Mouse (Mus musculus) cortical plate, adult 2 months (tissue): ENCODE results near the gene Lingo4. TPM values are rescaled to one million over a fixed set of nuclear protein-coding genes. Genes with fewer than 3 reads are reported as not detected.

Experiments used
- H3K27ac ChIP-seq: fragments of 200-500 bp; 2 replicates; pipeline ENCODE4 v1.5.1; 2012; ENCODE audit warnings: low read length, control low read depth, inconsistent platforms; ENCODE audit not compliant: insufficient read depth
- H3K4me1 ChIP-seq: fragments of 200-500 bp; 2 replicates; pipeline ENCODE4 v1.6.1; 2011; ENCODE audit warnings: low read length; ENCODE audit not compliant: control insufficient read depth, insufficient read depth
- H3K4me3 ChIP-seq: fragments of 200-500 bp; 2 replicates; pipeline ENCODE4 v1.5.1; 2011; ENCODE audit warnings: mild to moderate bottlenecking, low read length, control low read depth; ENCODE audit not compliant: insufficient read depth
- CTCF ChIP-seq: fragments of 200-500 bp; IDR thresholded peaks from 2 replicates; pipeline ENCODE4 v1.5.1; 2011; ENCODE audit warnings: mild to moderate bottlenecking, control low read depth, low read length; ENCODE audit not compliant: insufficient read depth; ENCODE audit errors: extremely low read depth
- POLR2A ChIP-seq: fragments of 200-500 bp; IDR thresholded peaks from 2 replicates; pipeline ENCODE4 v1.6.1; 2011; ENCODE audit warnings: mild to moderate bottlenecking, low read length, control low read depth; ENCODE audit not compliant: insufficient read depth; ENCODE audit errors: extremely low read depth
- polyA plus RNA-seq: library from polyadenylated mRNA; depleted of rRNA; stranded (reverse); fragments of >200 nt; gene quantifications from 2 replicates; pipeline ENCODE4 v1.2.3, GENCODE M21; 2012

The Lingo4 gene
- polyA plus RNA-seq, 1 experiment, result 0.46 TPM

GRCm38 (mm10) chr3:94371637-94372036, 26.7 kb upstream of the Lingo4 start:
- TF ChIP-seq CTCF, result no peak
- TF ChIP-seq POLR2A, result no peak
- no peak overlapping the region for H3K4me3 ChIP-seq

GRCm38 (mm10) chr3:94372038-94372437, 26.3 kb upstream of the Lingo4 start:
- 0 out of 2 replicates have a peak, but pooled peaks cover 1% of the 10 kb centered on the region for H3K4me1 ChIP-seq
- no peak for TF ChIP-seq POLR2A
- no peak overlapping the region for H3K4me3 ChIP-seq
- H3K27ac ChIP-seq, result no peak overlapping the region

More at GRCm38 (mm10) chr3:94371637-94372036, 26.7 kb upstream of the Lingo4 start:
- Histone ChIP-seq H3K27ac (no peak overlapping the region), H3K4me1 (0 out of 2 replicates have a peak, but pooled peaks cover 1% of the 10 kb centered on the region)

- no peak for TF ChIP-seq POLR2A
- TF ChIP-seq CTCF, result no peak
- Histone ChIP-seq H3K4me3 (no peak within 1 kb of the TSS), H3K4me1 (0 out of 2 replicates have a peak, but pooled peaks cover 1% of the 10 kb centered on the region), H3K27ac (no peak within 1 kb of the TSS)
Measured at GRCm38 (mm10) chr3:94372641-94373040, 25.7 kb upstream of the Lingo4 start, which contains the start of gene Rorc. Rorc (plus strand) TSS chr3:94372794.

- Histone ChIP-seq H3K4me3 (no peak overlapping the region), H3K27ac (no peak overlapping the region), H3K4me1 (0 out of 2 replicates have a peak, but pooled peaks cover 1% of the 10 kb centered on the region)
- no peak for TF ChIP-seq CTCF
- no peak for TF ChIP-seq POLR2A
Measured at GRCm38 (mm10) chr3:94373090-94373489, 25.2 kb upstream of the Lingo4 start.

DNA sequence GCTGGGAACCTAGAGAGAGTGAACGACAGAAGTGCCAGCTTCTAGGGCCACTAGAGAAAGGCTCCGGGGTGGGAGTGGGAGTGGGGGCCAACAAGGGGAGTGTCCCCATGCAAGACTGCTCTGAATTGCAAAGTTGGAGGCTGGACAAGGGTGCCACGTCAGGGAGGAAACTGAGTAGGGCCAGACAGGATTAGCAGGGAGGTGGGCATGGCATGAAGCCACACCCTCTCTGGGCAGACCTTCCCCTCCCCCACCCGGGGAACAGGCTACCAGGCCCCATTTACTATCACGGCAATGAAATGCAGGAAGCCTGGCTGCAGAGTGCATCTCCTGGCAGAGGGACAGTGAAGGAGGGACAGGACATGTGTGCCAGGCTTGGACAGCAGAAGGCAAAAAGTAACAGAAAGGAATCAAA, 24.7 kb upstream of the Lingo4 start:
- TF ChIP-seq CTCF, result no peak
- no peak for TF ChIP-seq POLR2A
- Histone ChIP-seq H3K4me3 (no peak overlapping the region), H3K4me1 (0 out of 2 replicates have a peak, but pooled peaks cover 1% of the 10 kb centered on the region), H3K27ac (no peak overlapping the region)

DNA sequence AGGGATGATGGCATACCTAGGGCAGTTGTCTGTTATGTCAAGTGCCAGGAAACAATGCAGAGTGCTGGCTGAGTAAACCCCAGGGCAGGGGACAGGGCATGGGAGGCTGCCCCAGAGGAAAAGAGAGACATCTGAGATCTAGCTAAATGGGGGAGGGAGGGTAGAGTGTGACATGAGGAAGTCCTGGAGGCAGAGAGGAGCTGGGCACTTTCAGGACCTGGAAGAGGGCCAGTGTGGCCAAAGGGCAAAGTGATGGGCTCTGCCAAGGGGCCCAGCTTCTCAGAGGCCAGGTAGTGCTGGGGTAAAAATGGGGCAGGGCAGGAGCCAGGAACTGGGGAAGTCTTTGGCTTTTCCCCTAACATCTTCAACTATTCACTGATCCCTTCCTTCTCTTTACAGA, 23.7 kb upstream of the Lingo4 start:
- Histone ChIP-seq H3K27ac (no peak overlapping the region), H3K4me1 (0 out of 2 replicates have a peak, but pooled peaks cover 1% of the 10 kb centered on the region), H3K4me3 (no peak overlapping the region)
- TF ChIP-seq POLR2A (no peak), CTCF (no peak)

GRCm38 (mm10) chr3:94375146-94375545, 23.2 kb upstream of the Lingo4 start:
- TF ChIP-seq CTCF, result no peak

DNA sequence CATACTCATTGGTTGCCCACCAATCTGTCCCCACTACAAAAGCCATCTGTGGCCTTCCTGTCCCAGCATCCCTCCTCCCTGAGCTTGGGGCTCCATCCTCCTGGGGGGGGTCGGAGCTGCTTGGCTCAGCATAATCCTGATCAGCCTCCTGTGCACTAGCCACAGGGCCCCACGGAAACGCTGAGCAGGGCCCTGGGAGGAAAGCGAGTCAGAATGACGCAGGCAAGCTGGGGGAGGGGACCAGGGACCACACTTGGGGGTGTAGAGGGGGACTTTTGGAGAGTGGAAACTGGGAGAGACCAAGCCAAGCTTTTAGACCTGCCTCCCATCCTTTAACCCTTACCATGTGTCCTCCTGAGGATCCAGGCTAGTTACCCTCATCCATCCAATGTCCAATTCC, 22.5 kb upstream of the Lingo4 start:
- no peak overlapping the region for H3K4me3 ChIP-seq
- 0 out of 2 replicates have a peak, but pooled peaks cover 1% of the 10 kb centered on the region for H3K4me1 ChIP-seq
- TF ChIP-seq CTCF (no peak), POLR2A (no peak)
- no peak overlapping the region for H3K27ac ChIP-seq

More at GRCm38 (mm10) chr3:94375146-94375545, 23.2 kb upstream of the Lingo4 start:
- H3K27ac ChIP-seq, result no peak overlapping the region
- 0 out of 2 replicates have a peak, but pooled peaks cover 1% of the 10 kb centered on the region for H3K4me1 ChIP-seq
- no peak overlapping the region for H3K4me3 ChIP-seq

DNA sequence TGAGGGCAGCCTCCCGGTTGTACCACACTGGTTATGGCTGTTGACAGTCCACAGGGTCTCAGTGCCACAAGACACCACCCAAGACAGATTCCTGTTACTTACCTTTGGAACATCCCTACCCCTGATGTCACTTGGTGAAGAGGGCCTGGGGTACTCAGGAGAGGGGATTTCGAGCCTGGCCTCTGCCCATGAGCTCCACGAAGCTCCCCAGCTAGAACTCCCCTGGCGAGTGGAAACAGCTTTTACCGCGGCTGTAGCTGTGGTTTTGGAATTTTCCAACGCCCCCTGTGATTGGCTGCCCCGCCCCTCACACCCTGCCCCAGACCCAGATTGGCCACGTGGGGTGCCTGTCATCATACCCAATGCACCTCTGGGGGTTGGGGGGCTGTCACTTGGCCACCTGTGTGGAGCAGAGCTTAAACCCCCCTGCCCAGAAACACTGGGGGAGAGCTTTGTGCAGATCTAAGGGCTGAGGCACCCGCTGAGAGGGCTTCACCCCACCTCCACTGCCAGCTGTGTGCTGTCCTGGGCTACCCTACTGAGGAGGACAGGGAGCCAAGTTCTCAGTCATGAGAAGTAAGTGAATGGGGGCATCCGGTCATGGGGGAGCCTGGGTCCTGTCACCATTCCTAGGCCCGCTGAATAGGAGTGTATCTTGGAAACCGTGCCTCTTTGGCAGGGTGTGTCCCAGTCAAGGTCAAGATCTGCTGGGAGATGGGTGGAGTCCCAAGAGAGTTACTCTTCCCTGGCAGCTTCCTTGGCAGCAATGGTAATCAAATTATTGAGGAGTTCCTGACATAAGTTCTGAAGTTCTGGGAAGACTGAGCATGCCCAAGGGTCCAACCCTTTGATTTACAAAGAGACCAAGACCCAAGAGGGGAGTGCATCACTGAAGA, 21.0 kb upstream of the Lingo4 start:
- Histone ChIP-seq H3K27ac (no peak overlapping the region), H3K4me3 (no peak overlapping the region), H3K4me1 (0 out of 2 replicates have a peak, but pooled peaks cover 1% of the 10 kb centered on the region)
- TF ChIP-seq CTCF (no peak), POLR2A (no peak)

- no peak for TF ChIP-seq POLR2A
- no peak for TF ChIP-seq CTCF
- Histone ChIP-seq H3K4me3 (no peak overlapping the region), H3K27ac (no peak overlapping the region), H3K4me1 (no peaks in the 10 kb centered on the region)
Measured at GRCm38 (mm10) chr3:94379831-94380510, 18.3 kb upstream of the Lingo4 start.
